In the genomic region with DNA sequence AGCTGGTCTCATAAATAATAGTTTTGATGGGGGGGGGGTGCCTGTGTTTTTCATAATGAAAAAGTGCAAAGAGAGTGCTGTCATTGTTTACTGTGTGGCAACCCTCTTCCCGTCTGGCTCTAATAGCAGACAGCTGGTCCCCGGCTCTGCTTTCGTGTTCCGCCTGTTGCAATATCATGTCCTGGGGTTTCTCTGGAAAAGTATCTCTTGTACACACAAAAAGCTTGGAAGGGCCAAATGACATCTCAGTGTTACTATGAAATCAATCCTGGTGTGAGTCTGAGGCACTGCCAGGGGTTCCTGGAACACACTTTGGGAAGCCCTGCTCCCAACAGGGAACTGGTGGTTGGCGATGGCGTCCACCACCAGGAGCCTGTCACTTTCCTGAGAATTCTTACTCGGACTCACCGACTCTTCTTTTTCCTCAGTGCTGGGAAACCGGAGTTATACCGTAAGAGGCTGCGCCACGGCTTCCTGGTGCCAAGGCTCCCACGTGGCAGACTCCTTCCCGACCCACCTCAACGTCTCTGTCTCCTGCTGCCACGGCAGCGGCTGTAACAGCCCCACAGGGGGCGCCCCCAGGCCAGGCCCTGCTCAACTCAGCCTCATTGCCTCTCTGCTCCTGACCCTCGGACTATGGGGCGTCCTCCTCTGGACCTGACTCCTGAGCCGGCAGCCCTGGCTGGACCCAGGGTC, we compare ENCODE assay signal across 10 mouse cellular contexts. TPM values are rescaled to one million over a fixed set of nuclear protein-coding genes. Genes with fewer than 3 reads are reported as not detected.
DNase-seq lines count a peak whose midpoint lies in the region; ATAC-seq lines count a peak whose summit lies in the region.
"Had no signal": no experiment of that assay in that cellular context is flagged by ENCODE, and none has a peak within 500 bp of the region (broad histone marks: within the 10 kb centered on the region; RNA-seq: fewer than 3 reads in every experiment).

No protein-coding gene starts in this region.

- 35% methylated on average over 21 of the region's 21 CpGs for WGBS in neural tube, embryonic 11.5 days
- WGBS in intestine, embryonic 16.5 days = 42% methylated on average over 21 of the region's 21 CpGs

- DNase-seq in gastrocnemius, postnatal 10 days = peak; percentile 48
- no peak for DNase-seq in gastrocnemius, postnatal 25 days
- DNase-seq in neural tube, embryonic 11.5 days (ENCODE audit: low spot score) = peak; percentile 28
- no peak for DNase-seq in neural tube, embryonic 10.5 days (ENCODE audit: extremely low spot score, low spot score)
- peak; percentile 29 to 63 for DNase-seq in kidney, postnatal 36 days
- DNase-seq in retina, postnatal 1 day = peak; percentile 45

- no peak overlapping the region for H3K9ac ChIP-seq in neural tube, embryonic 11.5 days (ENCODE audit: low read length)
- no peak overlapping the region for H3K9ac ChIP-seq in intestine, embryonic 16.5 days (ENCODE audit: low read depth, low read length)
- H3K9ac ChIP-seq: heart, embryonic 15.5 days had no signal

- no peak overlapping the region for H3K27ac ChIP-seq in neural tube, embryonic 11.5 days (ENCODE audit: low read depth, low read length)
- H3K27ac ChIP-seq in intestine, embryonic 16.5 days (ENCODE audit: low read length) = no peak overlapping the region
- H3K27ac ChIP-seq: heart, embryonic 15.5 days had no signal

- H3K4me2 ChIP-seq in neural tube, embryonic 11.5 days (ENCODE audit: low read depth) = no peak overlapping the region
- H3K4me2 ChIP-seq in intestine, embryonic 16.5 days (ENCODE audit: low read depth, low read length) = no peak overlapping the region
- H3K4me2 ChIP-seq: heart, embryonic 15.5 days had no signal

- no peak overlapping the region for H3K4me3 ChIP-seq in neural tube, embryonic 11.5 days (ENCODE audit: low read depth, low read length)
- no peak overlapping the region for H3K4me3 ChIP-seq in intestine, embryonic 16.5 days (ENCODE audit: low read length)
- H3K4me3 ChIP-seq: heart, embryonic 15.5 days had no signal

- 0 out of 2 replicates have a peak, but pooled peaks have one; percentile 42 for ATAC-seq in neural tube, embryonic 11.5 days (ENCODE audit: insufficient read depth, low FRiP score, low TSS enrichment)
- ATAC-seq in intestine, embryonic 16.5 days = no peak
- no peak for ATAC-seq in erythroid progenitor cell, adult 5-6 weeks (replicated peaks; ENCODE audit: low FRiP score, poor library complexity, severe bottlenecking)

- H3K36me3 ChIP-seq in neural tube, embryonic 11.5 days (ENCODE audit: control insufficient read depth, insufficient read depth, low read length) = no peaks in the 10 kb centered on the region
- H3K36me3 ChIP-seq in intestine, embryonic 16.5 days (ENCODE audit: control insufficient read depth, insufficient read depth, low read length) = 0 out of 2 replicates have a peak, but pooled peaks cover 3% of the 10 kb centered on the region
- H3K36me3 ChIP-seq: heart, embryonic 15.5 days had no signal

- no peaks in the 10 kb centered on the region for H3K27me3 ChIP-seq in neural tube, embryonic 11.5 days (ENCODE audit: control insufficient read depth, insufficient read depth, low read length)
- H3K27me3 ChIP-seq in intestine, embryonic 16.5 days (replicated peaks; ENCODE audit: control insufficient read depth, insufficient read depth, low read length) = no peaks in the 10 kb centered on the region

- no peaks in the 10 kb centered on the region for H3K4me1 ChIP-seq in neural tube, embryonic 11.5 days (ENCODE audit: control insufficient read depth, insufficient read depth, low read length)
- 0 out of 2 replicates have a peak, but pooled peaks cover 3% of the 10 kb centered on the region for H3K4me1 ChIP-seq in intestine, embryonic 16.5 days (ENCODE audit: control insufficient read depth, insufficient read depth, low read length)
- H3K4me1 ChIP-seq: heart, embryonic 15.5 days had no signal

- H3K9me3 ChIP-seq in neural tube, embryonic 11.5 days (ENCODE audit: control insufficient read depth, low read length) = no peaks in the 10 kb centered on the region
- peaks cover 10% of the 10 kb centered on the region for H3K9me3 ChIP-seq in intestine, embryonic 16.5 days (ENCODE audit: control insufficient read depth, low read length)
- H3K9me3 ChIP-seq: heart, embryonic 15.5 days had no signal

RNA-seq across cellular contexts. Expression of a gene that starts 6.9 kb away (rescaled TPM):
- total RNA-seq in gastrocnemius, postnatal 10 days (2021) = 10 to 100 TPM; 14.7 to 17.4 TPM
- total RNA-seq in gastrocnemius, postnatal 25 days (2021) = 1 to 10 TPM; 4.4 to 4.5 TPM
- polyA plus RNA-seq in neural tube, embryonic 11.5 days (2014; fragmentation: Nextera tagmentation; extraction: Ambion mirVana) = 6.9 and 8.1 TPM in 2 replicates
- 1.2 and 1.5 TPM in 2 replicates for polyA plus RNA-seq in intestine, embryonic 16.5 days (2015; fragmentation: Nextera tagmentation; extraction: Ambion mirVana)
- not detected in 2 replicates for total RNA-seq in erythroid progenitor cell, adult 5-6 weeks (2015; ENCODE audit: low replicate concordance)
- total RNA-seq in erythroid progenitor cell, adult 5-6 weeks (2017; ENCODE audit: low replicate concordance) = not detected in 2 replicates

RNA-seq across cellular contexts. Expression of a gene that starts 12.7 kb away (rescaled TPM):
- total RNA-seq in gastrocnemius, postnatal 10 days (2021) = 1 to 10 TPM; 2.0 to 3.0 TPM
- under 1 TPM in 1 of 2 experiments, not detected in 1; 0.75 TPM for total RNA-seq in gastrocnemius, postnatal 25 days (2021)
- 1.5 and 2.2 TPM in 2 replicates for polyA plus RNA-seq in neural tube, embryonic 11.5 days (2014; fragmentation: Nextera tagmentation; extraction: Ambion mirVana)
- polyA plus RNA-seq in intestine, embryonic 16.5 days (2015; fragmentation: Nextera tagmentation; extraction: Ambion mirVana) = 8.0 and 9.7 TPM in 2 replicates
- 2.9 and 6.1 TPM in 2 replicates for total RNA-seq in erythroid progenitor cell, adult 5-6 weeks (2015; ENCODE audit: low replicate concordance)
- 1.1 and 7.2 TPM in 2 replicates for total RNA-seq in erythroid progenitor cell, adult 5-6 weeks (2017; ENCODE audit: low replicate concordance)

RNA-seq across cellular contexts. Expression of a gene that starts 22.9 kb away (rescaled TPM):
- under 1 TPM in 1 of 2 experiments, not detected in 1; 0.21 TPM for total RNA-seq in gastrocnemius, postnatal 10 days (2021)
- total RNA-seq in gastrocnemius, postnatal 25 days (2021) = not detected
- polyA plus RNA-seq in neural tube, embryonic 11.5 days (2014; fragmentation: Nextera tagmentation; extraction: Ambion mirVana) = not detected in 2 replicates
- polyA plus RNA-seq in intestine, embryonic 16.5 days (2015; fragmentation: Nextera tagmentation; extraction: Ambion mirVana) = 0.07 TPM in 1 of 2 replicates, not detected in the other
- total RNA-seq in erythroid progenitor cell, adult 5-6 weeks (2015; ENCODE audit: low replicate concordance) = not detected in 2 replicates
- total RNA-seq in erythroid progenitor cell, adult 5-6 weeks (2017; ENCODE audit: low replicate concordance) = not detected in 2 replicates
- total RNA-seq: ES-E14 had no signal
- polyA plus RNA-seq: heart, embryonic 15.5 days had no signal

RNA-seq across cellular contexts. Expression of a gene that starts 31.8 kb away (rescaled TPM):
- 10 to 100 TPM; 11.4 to 11.6 TPM for total RNA-seq in gastrocnemius, postnatal 10 days (2021)
- total RNA-seq in gastrocnemius, postnatal 25 days (2021) = 1 to 10 TPM; 4.0 TPM
- 69.2 and 79.1 TPM in 2 replicates for polyA plus RNA-seq in neural tube, embryonic 11.5 days (2014; fragmentation: Nextera tagmentation; extraction: Ambion mirVana)
- 26.3 and 26.6 TPM in 2 replicates for polyA plus RNA-seq in intestine, embryonic 16.5 days (2015; fragmentation: Nextera tagmentation; extraction: Ambion mirVana)
- total RNA-seq in erythroid progenitor cell, adult 5-6 weeks (2015; ENCODE audit: low replicate concordance) = 0.84 TPM in 1 of 2 replicates, not detected in the other
- 2.0 TPM in 1 of 2 replicates, not detected in the other for total RNA-seq in erythroid progenitor cell, adult 5-6 weeks (2017; ENCODE audit: low replicate concordance)

RNA-seq across cellular contexts. Expression of a gene that starts 37.3 kb away (rescaled TPM):
- total RNA-seq in gastrocnemius, postnatal 10 days (2021) = not detected
- total RNA-seq in gastrocnemius, postnatal 25 days (2021) = not detected
- 0.50 and 0.70 TPM in 2 replicates for polyA plus RNA-seq in neural tube, embryonic 11.5 days (2014; fragmentation: Nextera tagmentation; extraction: Ambion mirVana)
- 0.13 and 0.20 TPM in 2 replicates for polyA plus RNA-seq in intestine, embryonic 16.5 days (2015; fragmentation: Nextera tagmentation; extraction: Ambion mirVana)
- total RNA-seq in erythroid progenitor cell, adult 5-6 weeks (2015; ENCODE audit: low replicate concordance) = not detected in 2 replicates
- not detected in 2 replicates for total RNA-seq in erythroid progenitor cell, adult 5-6 weeks (2017; ENCODE audit: low replicate concordance)

Comparison
In these comparisons a context has a peak if more than half of its experiments do, and no peak if none do; other contexts are left out.
1. DNase-seq: peak in gastrocnemius, postnatal 10 days (single experiment), neural tube, embryonic 11.5 days (single experiment), kidney, postnatal 36 days (2 of 2) and retina, postnatal 1 day (single experiment); none in gastrocnemius, postnatal 25 days (single experiment) and neural tube, embryonic 10.5 days (single experiment).
2. RNA of a gene that starts 6.9 kb away (total RNA-seq): 14.7 to 17.4 TPM in gastrocnemius, postnatal 10 days and 4.4 to 4.5 TPM in gastrocnemius, postnatal 25 days; not detected in erythroid progenitor cell, adult 5-6 weeks; every median in the first group is over 4 times any median in the second.